Mouse (Mus musculus): ENCODE measurements around the gene Crat. TPM values are rescaled to one million over a fixed set of nuclear protein-coding genes. Genes with fewer than 3 reads are reported as not detected.
"Not testable (repeated sequence)": the region's sequence is repeated elsewhere in the genome, so short reads cannot be mapped to it uniquely, and the experiment has no call there.

Crat gene
- polyA plus RNA-seq, 1 experiment from 2014 or later: 24.4 TPM

GRCm38 (mm10) chr2:30417154-30417553 is 1.5 kb upstream of the Crat start:
- WGBS: 84% methylated on average over 6 of the region's 6 CpGs
- not testable (repeated sequence) for H3K9me3 ChIP-seq; H3K9ac ChIP-seq (replicated peaks); H3K27me3 ChIP-seq; ATAC-seq (ENCODE audit: insufficient number of reproducible peaks, insufficient read depth, low FRiP score, low TSS enrichment, low read depth)
- peak overlapping the region; percentile 75 for H3K4me2 ChIP-seq
- H3K36me3 ChIP-seq: peaks cover 11% of the 10 kb centered on the region; the same call in 1 of the 2 replicates
- H3K27ac ChIP-seq: peak overlapping the region; percentile 99
- peaks cover 47% of the 10 kb centered on the region for H3K4me1 ChIP-seq (replicated peaks)
- peak overlapping the region; percentile 84 for H3K4me3 ChIP-seq (replicated peaks)

- H3K9me3 ChIP-seq: no peaks in the 10 kb centered on the region
- H3K4me2 ChIP-seq: peak overlapping the region; percentile 75
- ATAC-seq (ENCODE audit: insufficient number of reproducible peaks, insufficient read depth, low FRiP score, low TSS enrichment, low read depth): no peak
- WGBS: 0% methylated on average over 7 of the region's 7 CpGs
- H3K4me3 ChIP-seq (replicated peaks): peak overlapping the region; percentile 84
- no peaks in the 10 kb centered on the region; the same call in 1 of the 2 replicates for H3K27me3 ChIP-seq
- peak overlapping the region; percentile 99 for H3K27ac ChIP-seq
- H3K36me3 ChIP-seq: peaks cover 13% of the 10 kb centered on the region; the same call in 1 of the 2 replicates
- peaks cover 47% of the 10 kb centered on the region for H3K4me1 ChIP-seq (replicated peaks)
- H3K9ac ChIP-seq (replicated peaks): peak overlapping the region; percentile 92
Observed at GRCm38 (mm10) chr2:30416649-30416965, 994 bp upstream of the Crat start.

GRCm38 (mm10) chr2:30415936-30416648 is 479 bp upstream of the Crat start, which contains the start of gene Ptpa:
Ptpa (plus strand) TSS chr2:30416039.
- ATAC-seq (ENCODE audit: insufficient number of reproducible peaks, insufficient read depth, low FRiP score, low TSS enrichment, low read depth): peak; percentile 82
- Histone ChIP-seq H3K4me3 (replicated peaks) (peak within 1 kb of the TSS; percentile 84), H3K4me2 (peak within 1 kb of the TSS; percentile 75), H3K27me3 (no peaks in the 10 kb centered on the region; the same call in 1 of the 2 replicates), H3K4me1 (replicated peaks) (peaks cover 41% of the 10 kb centered on the region), H3K27ac (peak within 1 kb of the TSS; percentile 99), H3K9me3 (no peaks in the 10 kb centered on the region), H3K9ac (replicated peaks) (peak within 1 kb of the TSS; percentile 92), H3K36me3 (peaks cover 13% of the 10 kb centered on the region; the same call in 1 of the 2 replicates)
- WGBS: under 1% methylated on average over 66 of the region's 67 CpGs

- Histone ChIP-seq H3K27ac (no peak overlapping the region), H3K9me3 (no peaks in the 10 kb centered on the region), H3K4me1 (replicated peaks) (peaks cover 34% of the 10 kb centered on the region), H3K4me3 (replicated peaks) (peak overlapping the region; percentile 84), H3K9ac (replicated peaks) (peak overlapping the region; percentile 92; the same call in 1 of the 2 replicates), H3K4me2 (peak overlapping the region; percentile 75), H3K36me3 (peaks cover 21% of the 10 kb centered on the region; the same call in 1 of the 2 replicates), H3K27me3 (no peaks in the 10 kb centered on the region; the same call in 1 of the 2 replicates)
- 45% methylated on average over 5 of the region's 5 CpGs for WGBS
- no peak for ATAC-seq (ENCODE audit: insufficient number of reproducible peaks, insufficient read depth, low FRiP score, low TSS enrichment, low read depth)
Observed at GRCm38 (mm10) chr2:30414681-30415080, 932 bp downstream of the Crat start.

- peak overlapping the region; percentile 75; the same call in 1 of the 2 replicates for H3K4me2 ChIP-seq
- H3K27ac ChIP-seq: no peak overlapping the region
- no peak overlapping the region for H3K9ac ChIP-seq (replicated peaks)
Observed at GRCm38 (mm10) chr2:30414101-30414500, 1.5 kb downstream of the Crat start.

GRCm38 (mm10) chr2:30413038-30413973 is 2.3 kb downstream of the Crat start:
- H3K36me3 ChIP-seq: peaks cover 34% of the 10 kb centered on the region; the same call in 1 of the 2 replicates

More at GRCm38 (mm10) chr2:30414101-30414500, 1.5 kb downstream of the Crat start:
- 91% methylated on average over 4 of the region's 4 CpGs for WGBS
- Histone ChIP-seq H3K4me3 (replicated peaks) (no peak overlapping the region), H3K36me3 (peaks cover 27% of the 10 kb centered on the region; the same call in 1 of the 2 replicates), H3K9me3 (no peaks in the 10 kb centered on the region), H3K27me3 (no peaks in the 10 kb centered on the region; the same call in 1 of the 2 replicates), H3K4me1 (replicated peaks) (peaks cover 30% of the 10 kb centered on the region)
- ATAC-seq (ENCODE audit: insufficient number of reproducible peaks, insufficient read depth, low FRiP score, low TSS enrichment, low read depth): no peak

GRCm38 (mm10) chr2:30409454-30410176 is 6.0 kb downstream of the Crat start:
- WGBS: 89% methylated on average over 4 of the region's 5 CpGs
- H3K27me3 ChIP-seq: no peaks in the 10 kb centered on the region; the same call in 1 of the 2 replicates
- no peak for ATAC-seq (ENCODE audit: insufficient number of reproducible peaks, insufficient read depth, low FRiP score, low TSS enrichment, low read depth)
- peaks cover 69% of the 10 kb centered on the region for H3K36me3 ChIP-seq
- peaks cover 2% of the 10 kb centered on the region for H3K4me1 ChIP-seq (replicated peaks)
- H3K9ac ChIP-seq (replicated peaks): no peak overlapping the region
- H3K9me3 ChIP-seq: no peaks in the 10 kb centered on the region
- no peak overlapping the region for H3K4me3 ChIP-seq (replicated peaks)
- no peak overlapping the region for H3K27ac ChIP-seq
- H3K4me2 ChIP-seq: no peak overlapping the region

More at GRCm38 (mm10) chr2:30413038-30413973, 2.3 kb downstream of the Crat start:
- Histone ChIP-seq H3K4me3 (replicated peaks) (no peak overlapping the region), H3K9ac (replicated peaks) (no peak overlapping the region), H3K4me2 (no peak overlapping the region), H3K27ac (no peak overlapping the region), H3K4me1 (replicated peaks) (peaks cover 22% of the 10 kb centered on the region), H3K9me3 (no peaks in the 10 kb centered on the region), H3K27me3 (no peaks in the 10 kb centered on the region; the same call in 1 of the 2 replicates)
- no peak for ATAC-seq (ENCODE audit: insufficient number of reproducible peaks, insufficient read depth, low FRiP score, low TSS enrichment, low read depth)
- WGBS: 79% methylated on average over 16 of the region's 16 CpGs

- Histone ChIP-seq H3K27me3 (no peaks in the 10 kb centered on the region), H3K9ac (replicated peaks) (no peak overlapping the region), H3K4me1 (replicated peaks) (no peaks in the 10 kb centered on the region), H3K27ac (no peak overlapping the region), H3K9me3 (no peaks in the 10 kb centered on the region), H3K4me2 (no peak overlapping the region), H3K36me3 (peaks cover 76% of the 10 kb centered on the region), H3K4me3 (replicated peaks) (no peak overlapping the region)
- WGBS: 82% methylated on average over 8 of the region's 8 CpGs
- ATAC-seq (ENCODE audit: insufficient number of reproducible peaks, insufficient read depth, low FRiP score, low TSS enrichment, low read depth): no peak
Observed at GRCm38 (mm10) chr2:30408452-30409100, 7.0 kb downstream of the Crat start.

GRCm38 (mm10) chr2:30407778-30408177 is 7.8 kb downstream of the Crat start:
- H3K4me1 ChIP-seq (replicated peaks): no peaks in the 10 kb centered on the region
- no peak overlapping the region for H3K4me3 ChIP-seq (replicated peaks)
- H3K27me3 ChIP-seq: no peaks in the 10 kb centered on the region
- 92% methylated on average over 10 of the region's 10 CpGs for WGBS
- no peak overlapping the region for H3K27ac ChIP-seq
- peaks cover 80% of the 10 kb centered on the region for H3K36me3 ChIP-seq
- no peak overlapping the region for H3K4me2 ChIP-seq
- H3K9me3 ChIP-seq: no peaks in the 10 kb centered on the region
- no peak overlapping the region for H3K9ac ChIP-seq (replicated peaks)
- ATAC-seq (ENCODE audit: insufficient number of reproducible peaks, insufficient read depth, low FRiP score, low TSS enrichment, low read depth): no peak

GRCm38 (mm10) chr2:30407221-30407620 is 8.4 kb downstream of the Crat start:
- Histone ChIP-seq H3K9ac (replicated peaks) (no peak overlapping the region), H3K4me3 (replicated peaks) (no peak overlapping the region), H3K4me2 (no peak overlapping the region), H3K4me1 (replicated peaks) (no peaks in the 10 kb centered on the region), H3K27me3 (no peaks in the 10 kb centered on the region), H3K36me3 (peaks cover 80% of the 10 kb centered on the region), H3K27ac (no peak overlapping the region), H3K9me3 (no peaks in the 10 kb centered on the region)
- 91% methylated on average over 2 of the region's 2 CpGs for WGBS
- ATAC-seq (ENCODE audit: insufficient number of reproducible peaks, insufficient read depth, low FRiP score, low TSS enrichment, low read depth): no peak

Measured in limb, embryonic 12.5 days (tissue).